Mouse (Mus musculus) hindbrain, embryonic 13.5 days (tissue): Measurements from ENCODE around the gene Card14. TPM values are rescaled to one million over a fixed set of nuclear protein-coding genes. Genes with fewer than 3 reads are reported as not detected.

ENCODE experiments used
- ATAC-seq: fragments of 200-750 bp; cut with Nextera tagmentation; 2 replicates; pipeline ENCODE4 v1.8.0; 2017; ENCODE audit warnings: moderate TSS enrichment; ENCODE audit not compliant: low FRiP score
- H3K27ac ChIP-seq: fragments of 300-500 bp; sonication (generic); 2 replicates; pipeline ENCODE4 v1.5.1; 2015; ENCODE audit warnings: inconsistent platforms, mild to moderate bottlenecking, moderate library complexity
- H3K27me3 ChIP-seq: fragments of 300-500 bp; sonication (generic); 2 replicates; pipeline ENCODE4 v1.6.1; 2015; ENCODE audit warnings: mild to moderate bottlenecking, inconsistent platforms
- H3K36me3 ChIP-seq: fragments of 300-500 bp; sonication (generic); 2 replicates; pipeline ENCODE4 v1.6.1; 2015; ENCODE audit warnings: mild to moderate bottlenecking, inconsistent platforms
- H3K4me1 ChIP-seq: fragments of 300-500 bp; sonication (generic); replicated peaks from 2 replicates; pipeline ENCODE4 v1.6.1; 2015; ENCODE audit warnings: inconsistent platforms
- H3K4me2 ChIP-seq: fragments of 300-500 bp; sonication (generic); 2 replicates; pipeline ENCODE4 v1.6.1; 2015; ENCODE audit warnings: inconsistent platforms, mild to moderate bottlenecking, moderate library complexity
- H3K4me3 ChIP-seq: fragments of 300-500 bp; sonication (generic); 2 replicates; pipeline ENCODE4 v1.5.1; 2015; ENCODE audit warnings: mild to moderate bottlenecking, inconsistent platforms
- H3K9ac ChIP-seq: fragments of 300-500 bp; sonication (generic); 2 replicates; pipeline ENCODE4 v1.6.1; 2015; ENCODE audit warnings: mild to moderate bottlenecking, inconsistent platforms
- H3K9me3 ChIP-seq: fragments of 300-500 bp; sonication (generic); 2 replicates; pipeline ENCODE4 v1.6.1; 2016; ENCODE audit warnings: inconsistent platforms
- WGBS: fragments of 180-500 bp; shearing (Covaris S2); methylation state at CpG from one replicate; pipeline ENCODE4 v1.1.7; 2015; 5-methylcytosine and 5-hydroxymethylcytosine counted together
- microRNA counts: library from miRNA; unstranded; fragments of <30 nt; microRNA quantifications from one replicate; lab custom pipeline; 2016
- microRNA-seq: library from miRNA; unstranded; fragments of <30 nt; microRNA quantifications from one replicate; pipeline ENCODE4, GENCODE M21; 2016
- polyA plus RNA-seq: library from polyadenylated mRNA; unstranded; fragments of >200 nt; fragmentation: Nextera tagmentation; extraction: Ambion mirVana; gene quantifications from 2 replicates; pipeline ENCODE4 v1.2.1, GENCODE M21; 2015

Gene Card14
- polyA plus RNA-seq, 1 experiment from 2014 or later, result 0.09 TPM

DNA sequence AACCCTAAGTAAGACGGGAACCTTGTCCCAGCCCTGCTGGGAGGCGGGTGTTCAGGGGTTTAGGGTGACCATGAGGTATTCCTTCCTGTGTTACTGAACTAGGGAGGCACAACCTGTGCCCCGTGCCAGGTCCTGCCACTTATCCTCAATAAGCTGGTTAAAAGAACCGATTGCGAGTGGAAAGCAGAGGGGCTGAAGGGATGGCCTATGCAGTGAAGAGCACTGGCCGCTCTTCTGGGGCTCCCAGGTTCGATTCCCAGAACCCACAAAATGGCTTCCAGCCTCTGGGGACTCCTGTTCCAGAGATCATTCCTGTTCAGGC is 85.9 kb downstream of the Card14 start:
- Histone ChIP-seq H3K9me3 (no peaks in the 10 kb centered on the region), H3K9ac (peak overlapping the region; percentile 60), H3K27ac (no peak overlapping the region), H3K4me3 (peak overlapping the region; percentile 38), H3K4me2 (peak overlapping the region; percentile 59), H3K4me1 (peaks cover 32% of the 10 kb centered on the region), H3K27me3 (peaks cover 85% of the 10 kb centered on the region), H3K36me3 (no peaks in the 10 kb centered on the region)
- WGBS, result 26% methylated on average over 7 of the region's 7 CpGs
- ATAC-seq, result no peak

DNA sequence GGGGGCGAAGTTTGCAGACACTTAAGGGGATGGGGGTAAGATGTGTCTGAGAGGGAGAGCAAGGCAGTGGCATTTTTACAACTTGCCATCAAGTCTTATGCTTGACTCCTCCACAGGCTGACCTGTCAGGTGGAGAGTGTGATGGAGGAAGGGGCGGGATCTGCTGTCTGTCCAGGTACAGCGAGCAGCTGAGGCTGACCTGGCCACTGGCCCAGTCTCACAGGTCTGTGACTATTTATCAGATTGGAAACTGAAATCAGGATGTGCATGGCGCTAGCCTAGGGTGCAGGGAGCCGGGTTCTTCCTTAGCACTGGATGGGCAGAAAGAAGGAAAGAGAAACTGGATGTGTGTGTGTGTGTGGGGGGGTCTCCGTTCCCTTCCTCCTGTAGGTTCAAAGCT is 86.6 kb downstream of the Card14 start:
- H3K36me3 ChIP-seq, result no peaks in the 10 kb centered on the region
- no peak overlapping the region for H3K4me3 ChIP-seq
- peaks cover 32% of the 10 kb centered on the region for H3K4me1 ChIP-seq
- H3K27me3 ChIP-seq, result peaks cover 77% of the 10 kb centered on the region
- ATAC-seq, result no peak
- no peak overlapping the region for H3K4me2 ChIP-seq
- no peak overlapping the region for H3K27ac ChIP-seq
- WGBS, result 47% methylated on average over 6 of the region's 6 CpGs
- no peaks in the 10 kb centered on the region for H3K9me3 ChIP-seq
- no peak overlapping the region for H3K9ac ChIP-seq

MicroRNAs encoded within 50 kb of the gene (microRNA counts, 519-probe panel; counts per million panel counts)
- microRNA mmu-miR-1932 (lab: Ali Mortazavi, UCI), result 51.3 counts per million

Small RNAs within 50 kb of the gene (microRNA-seq; reads per million reads assigned to microRNA genes)
- not detected for gene Mir1932

Other genes with a start within 250 kb of the Card14 start
- 14.1 and 15.8 TPM in 2 replicates for gene Cbx4, start 221.5 kb upstream of the Card14 start, polyA plus RNA-seq
- gene Tbc1d16, start 79.3 kb upstream of the Card14 start, polyA plus RNA-seq, result 57.4 and 61.1 TPM in 2 replicates
- gene Ccdc40, start 79.2 kb upstream of the Card14 start, polyA plus RNA-seq, result 14.6 and 18.0 TPM in 2 replicates
- 59.6 and 62.3 TPM in 2 replicates for gene Gaa, start 39.9 kb upstream of the Card14 start, polyA plus RNA-seq
- gene Eif4a3, start 7.7 kb upstream of the Card14 start, polyA plus RNA-seq, result 266 and 296 TPM in 2 replicates
- gene Sgsh, start 47.8 kb downstream of the Card14 start, polyA plus RNA-seq, result 4.7 and 5.5 TPM in 2 replicates
- 4.8 and 5.3 TPM in 2 replicates for gene Slc26a11, start 47.8 kb downstream of the Card14 start, polyA plus RNA-seq
- 0.70 and 0.94 TPM in 2 replicates for gene Rnf213, start 85.3 kb downstream of the Card14 start, polyA plus RNA-seq
- gene Endov, start 183.6 kb downstream of the Card14 start, polyA plus RNA-seq, result 15.5 and 20.9 TPM in 2 replicates
- 12.6 and 15.2 TPM in 2 replicates for gene Nptx1, start 240.0 kb downstream of the Card14 start, polyA plus RNA-seq